Mouse (Mus musculus) ovary, postnatal 14 days (tissue): ENCODE data around the gene Gm3727.
"Not testable (repeated sequence)": the region's sequence is repeated elsewhere in the genome, so short reads cannot be mapped to it uniquely, and the experiment has no call there.

Experiments
- DNase-seq: peaks from one replicate; pipeline ENCODE4 v3.0.0; 2022; ENCODE audit warnings: low spot score

Gene Gm3727

GRCm38 (mm10) chr14:7264614-7265013 is at the start of gene Gm3727:
Gm3727 (minus strand) TSS chr14:7264714.
- not testable (repeated sequence) for DNase-seq

GRCm38 (mm10) chr14:7243498-7243897 is 21.0 kb downstream of the Gm3727 start:
- DNase-seq = not testable (repeated sequence)
